Mouse (Mus musculus): ENCODE measurements at regions not wholly inside any gene's neighbourhood (a gene's known extent, or its start where the extent isn't known, plus 50 kb on each side); places are given as distances from the start of the nearest gene placed in this dataset.

DNA sequence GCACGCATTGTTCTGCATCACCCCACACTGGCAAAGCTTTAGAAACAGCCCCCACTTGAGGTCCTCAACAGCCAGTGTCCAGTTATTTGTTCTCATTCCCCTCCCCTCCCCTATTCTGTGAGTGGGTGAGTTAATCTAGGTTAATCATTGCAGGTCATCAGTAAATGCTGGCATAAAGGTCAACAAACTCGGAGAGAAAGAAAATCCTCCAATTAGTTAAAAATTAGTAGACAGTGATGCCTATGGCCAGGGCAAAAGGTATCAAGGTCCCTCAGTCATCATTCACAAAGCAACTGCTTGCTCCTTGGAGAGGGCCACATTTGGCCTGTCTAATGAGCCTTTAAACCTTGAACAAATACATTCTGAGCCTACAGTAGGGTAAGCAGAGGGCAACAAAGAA, 105.3 kb upstream of the Dynlrb2 start:
- no peak for TF ChIP-seq CTCF (IDR thresholded peaks at IDR 0.05; ENCODE audit: insufficient read depth, low read length)
- TF ChIP-seq POLR2A (IDR thresholded peaks at IDR 0.05; ENCODE audit: borderline replicate concordance, extremely low read depth, low read depth, low read length): no peak
